Mouse (Mus musculus) lung, adult 18-20 months (tissue): ENCODE data around the gene Thap7.
A peak's percentile ranks its signal among the peaks of the same experiment; 100 is the strongest.

ENCODE experiments used
- DNase-seq, 2 experiments: peaks; one replicate each; pipeline ENCODE4 v3.0.0; 2022; ENCODE audit warnings: mixed read lengths in 2 of 2

Gene Thap7

DNA sequence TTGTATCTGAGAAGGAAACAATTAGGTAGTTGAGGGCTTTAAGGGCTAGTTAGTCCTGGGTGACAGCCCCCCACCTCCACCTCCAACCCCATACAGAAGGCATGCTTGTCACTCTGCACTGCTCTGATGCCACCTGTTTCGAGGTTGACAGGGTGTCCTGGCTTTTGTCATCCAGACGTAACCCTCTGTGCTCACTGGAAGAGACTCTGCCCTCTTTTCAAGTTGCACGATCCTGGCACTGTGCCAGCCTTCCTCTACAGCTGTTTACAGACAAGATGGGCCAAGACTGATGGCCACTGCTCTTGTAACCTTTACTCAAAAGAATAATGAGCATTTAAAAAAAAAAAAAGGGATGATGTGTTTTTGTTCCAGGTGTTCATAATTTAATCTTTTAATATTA, 44.4 kb downstream of the Thap7 start:
- DNase-seq: peak in 1 of 2 experiments; percentile 33

DNA sequence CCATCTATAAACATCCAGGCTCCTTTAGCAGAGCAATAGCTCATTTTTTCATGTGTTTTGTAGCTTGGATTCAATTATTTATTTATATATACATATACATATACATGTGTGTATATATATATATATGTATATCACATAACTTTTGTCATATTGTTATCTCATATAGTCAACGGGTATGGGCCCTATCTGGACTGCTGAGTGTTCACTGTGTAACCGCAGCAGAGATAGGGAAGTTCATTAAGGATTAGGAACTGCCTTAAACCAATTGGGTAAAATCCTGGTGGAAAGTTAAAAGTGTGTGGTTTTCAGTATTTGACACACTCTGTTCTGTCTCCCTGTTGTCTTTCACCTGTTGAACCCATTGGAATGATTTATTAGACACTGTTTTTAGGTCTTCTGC, 49.5 kb downstream of the Thap7 start:
- no peak for DNase-seq

DNA sequence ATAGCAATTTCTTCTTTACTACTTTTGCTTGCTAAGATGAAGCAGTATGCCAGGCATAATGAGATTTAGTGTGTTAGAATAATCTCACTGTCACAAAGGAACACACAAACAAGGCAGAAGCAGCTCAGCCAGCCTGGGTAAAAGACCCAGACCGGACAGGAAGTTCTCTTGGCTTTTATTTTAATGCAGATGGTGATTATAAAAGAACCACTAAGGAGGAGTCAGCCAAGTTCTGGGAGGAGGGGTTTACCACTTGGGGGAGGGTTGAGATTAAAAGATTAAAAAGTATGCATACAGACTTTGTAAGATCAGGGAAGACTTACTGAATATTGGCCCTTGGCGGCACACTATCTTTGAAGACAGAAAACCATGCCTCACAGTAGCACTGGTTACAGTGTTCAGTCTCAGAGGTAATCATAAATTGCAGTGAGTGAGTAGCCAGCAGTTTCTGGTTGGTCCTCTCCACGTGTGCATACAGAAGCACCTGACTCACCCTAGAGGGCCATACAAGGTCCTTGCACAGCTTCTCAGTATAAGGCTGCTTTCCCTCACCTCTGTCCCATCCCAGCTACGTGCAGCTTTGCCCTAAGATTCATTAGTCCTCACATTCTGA, 52.5 kb downstream of the Thap7 start:
- DNase-seq: no peak
